Mouse (Mus musculus) layer of hippocampus, postnatal 14 days (tissue): ENCODE measurements around the gene Trim46. TPM values are rescaled to one million over a fixed set of nuclear protein-coding genes. Genes with fewer than 3 reads are reported as not detected.
"Not testable (repeated sequence)": the region's sequence is repeated elsewhere in the genome, so short reads cannot be mapped to it uniquely, and the experiment has no call there.

Source experiments
- DNase-seq, 2 experiments: peaks; one replicate each; pipeline ENCODE4 v3.0.0; 2021 to 2022; ENCODE audit warnings: low spot score in 2 of 2, mixed read lengths in 1 of 2
- total RNA-seq, 2 experiments: library from RNA; stranded (reverse); gene quantifications; 2 replicates each; pipeline ENCODE4 v1.2.3; 2021

Gene Trim46
- total RNA-seq, 2 experiments from 2014 or later = 97.0 to 99.4 TPM

DNA sequence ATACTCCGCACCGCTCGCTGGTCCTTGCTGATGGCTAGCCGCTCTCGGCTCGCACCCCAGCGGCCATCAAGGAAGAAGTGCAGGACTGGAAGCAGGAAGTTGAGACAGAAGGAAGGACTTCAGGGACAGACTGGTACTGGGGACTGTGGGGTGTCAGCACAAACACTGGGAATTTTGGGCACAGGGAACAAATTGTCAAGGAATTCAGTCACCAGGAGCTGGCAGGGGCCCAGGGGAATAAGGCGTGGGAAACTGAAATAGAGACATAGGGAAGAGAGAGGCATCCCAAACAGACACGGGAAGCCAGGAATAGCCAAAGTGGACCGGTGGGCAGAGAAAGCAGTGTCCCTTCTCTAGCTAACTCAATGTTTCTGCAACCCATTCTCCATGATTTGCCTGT is 9.6 kb downstream of the Trim46 start:
- no peak for DNase-seq

DNA sequence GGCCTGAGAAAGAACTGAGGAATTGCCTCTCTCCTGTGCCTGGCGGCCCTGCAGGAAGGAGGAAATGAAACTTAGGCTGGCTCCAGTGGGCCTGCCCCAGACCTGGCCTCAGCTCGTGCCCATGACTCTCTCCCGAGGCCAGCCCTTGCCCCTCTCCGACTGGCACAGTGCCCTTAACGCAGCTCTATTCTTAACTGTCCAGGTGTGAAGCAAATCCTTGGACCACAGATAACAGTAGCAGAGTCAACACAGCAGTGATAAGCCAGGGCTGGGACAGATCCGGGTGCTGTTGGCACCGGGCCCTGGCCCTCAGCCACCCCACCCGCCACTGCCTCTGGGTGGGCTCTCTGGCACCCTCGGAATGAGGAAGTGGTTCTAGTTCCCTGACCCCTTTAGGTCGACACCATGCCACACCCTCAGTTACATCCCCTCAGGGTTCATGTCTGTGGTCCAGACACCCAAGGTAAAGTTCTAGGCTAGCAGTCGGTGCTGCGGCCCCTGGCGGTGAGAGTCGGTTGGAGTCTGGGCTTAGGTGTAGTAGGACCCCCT is 12.5 kb downstream of the Trim46 start:
- no peak for DNase-seq

DNA sequence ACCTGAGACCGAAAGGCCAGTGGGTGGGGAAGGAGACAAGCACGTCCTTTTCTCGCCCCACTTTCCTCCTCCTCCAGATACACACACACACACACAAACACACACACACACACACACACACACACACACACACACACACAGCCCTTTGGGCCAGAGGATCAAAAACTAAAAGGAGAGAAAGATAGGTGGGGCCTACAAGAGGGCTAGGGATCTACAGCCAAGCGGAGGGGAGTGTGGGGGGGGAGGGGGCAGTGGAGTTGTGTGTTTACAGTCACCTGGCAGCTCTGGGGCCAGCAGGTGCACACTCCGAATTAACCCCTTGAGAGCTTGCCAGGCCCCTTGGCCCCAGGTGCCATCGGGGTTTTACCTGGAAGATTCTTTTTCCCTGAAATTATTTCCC is 13.5 kb downstream of the Trim46 start:
- DNase-seq = no peak

DNA sequence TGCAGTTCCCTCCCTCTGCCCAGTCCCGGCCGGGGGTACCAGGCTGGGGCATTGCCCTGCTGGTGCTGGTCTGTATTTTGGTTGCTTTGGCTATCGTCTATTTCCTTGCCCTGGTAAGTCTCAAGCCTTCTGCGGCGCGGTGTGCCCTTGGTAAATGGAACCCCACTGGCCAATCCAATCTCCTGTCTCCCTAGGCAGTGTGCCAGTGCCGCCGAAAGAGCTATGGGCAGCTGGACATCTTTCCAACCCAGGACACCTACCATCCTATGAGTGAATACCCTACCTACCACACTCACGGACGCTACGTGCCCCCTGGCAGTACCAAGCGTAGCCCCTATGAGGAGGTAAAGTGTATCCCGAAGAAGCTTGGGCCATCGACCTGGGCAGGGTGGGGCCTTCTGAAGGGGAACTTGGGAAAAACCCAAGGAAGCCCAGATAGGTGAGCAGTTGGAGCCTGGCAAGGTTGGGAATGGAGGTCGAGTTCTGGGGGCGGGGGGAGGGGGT is 14.3 kb downstream of the Trim46 start:
- DNase-seq = no peak

GRCm38 (mm10) chr3:89231345-89231744 is 14.8 kb downstream of the Trim46 start:
- no peak for DNase-seq

DNA sequence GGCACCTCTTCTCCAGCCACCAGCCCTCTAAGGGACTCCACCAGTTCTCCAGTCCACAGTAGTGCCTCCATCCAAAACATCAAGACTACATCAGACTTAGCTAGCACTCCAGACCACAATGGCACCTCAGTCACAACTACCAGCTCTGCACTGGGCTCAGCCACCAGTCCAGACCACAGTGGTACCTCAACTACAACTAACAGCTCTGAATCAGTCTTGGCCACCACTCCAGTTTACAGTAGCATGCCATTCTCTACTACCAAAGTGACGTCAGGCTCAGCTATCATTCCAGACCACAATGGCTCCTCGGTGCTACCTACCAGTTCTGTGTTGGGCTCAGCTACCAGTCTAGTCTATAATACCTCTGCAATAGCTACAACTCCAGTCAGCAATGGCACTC is 15.5 kb downstream of the Trim46 start:
- no peak for DNase-seq

DNA sequence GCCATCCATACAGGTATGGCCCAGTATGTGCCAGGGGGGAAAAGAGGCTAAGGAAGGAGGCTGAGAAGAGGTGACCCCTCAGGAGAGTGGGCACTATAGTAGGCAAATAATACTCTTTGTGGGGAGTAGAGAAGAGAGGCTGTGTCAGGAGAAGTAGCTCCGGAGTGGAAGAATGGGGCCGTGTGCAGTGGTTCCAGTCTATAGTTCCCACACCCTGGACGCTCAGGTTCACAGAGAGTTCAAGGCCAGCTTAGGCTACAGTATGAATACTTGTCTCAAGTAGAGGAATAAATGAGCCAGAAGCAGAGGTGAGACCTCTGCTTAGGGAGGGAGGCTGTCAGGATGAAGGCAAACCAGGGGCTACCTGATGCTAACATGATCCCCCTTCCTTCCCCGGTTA is 16.8 kb downstream of the Trim46 start:
- DNase-seq = no peak

DNA sequence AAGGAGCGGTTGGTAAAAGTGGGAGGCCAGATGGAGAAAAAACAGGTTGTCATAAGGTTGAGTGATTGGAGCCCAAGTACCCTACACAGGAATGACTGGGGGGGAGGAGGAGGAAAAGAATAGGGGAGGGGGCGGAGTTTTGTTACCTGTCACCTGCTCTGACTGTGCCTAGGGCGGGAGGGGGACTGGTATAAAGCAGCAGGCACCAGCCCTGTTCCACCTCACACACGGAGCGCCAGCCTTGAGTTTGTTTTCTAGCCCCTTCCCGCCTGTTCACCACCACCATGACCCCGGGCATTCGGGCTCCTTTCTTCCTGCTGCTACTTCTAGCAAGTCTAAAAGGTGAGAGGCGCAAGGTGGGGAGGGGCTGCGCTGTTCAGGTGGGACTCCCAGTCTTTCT is 17.3 kb downstream of the Trim46 start, which contains the start of gene Muc1:
Gene Muc1, plus strand, starts transcription at position 222 of the 400 bp plus-strand sequence.
- no peak for DNase-seq

- DNase-seq = peak; percentile 83 to 87
Observed at GRCm38 (mm10) chr3:89228180-89228549, 17.9 kb downstream of the Trim46 start.

- peak; percentile 90 to 96 for DNase-seq
Observed at GRCm38 (mm10) chr3:89227307-89228179, 18.6 kb downstream of the Trim46 start.

DNA sequence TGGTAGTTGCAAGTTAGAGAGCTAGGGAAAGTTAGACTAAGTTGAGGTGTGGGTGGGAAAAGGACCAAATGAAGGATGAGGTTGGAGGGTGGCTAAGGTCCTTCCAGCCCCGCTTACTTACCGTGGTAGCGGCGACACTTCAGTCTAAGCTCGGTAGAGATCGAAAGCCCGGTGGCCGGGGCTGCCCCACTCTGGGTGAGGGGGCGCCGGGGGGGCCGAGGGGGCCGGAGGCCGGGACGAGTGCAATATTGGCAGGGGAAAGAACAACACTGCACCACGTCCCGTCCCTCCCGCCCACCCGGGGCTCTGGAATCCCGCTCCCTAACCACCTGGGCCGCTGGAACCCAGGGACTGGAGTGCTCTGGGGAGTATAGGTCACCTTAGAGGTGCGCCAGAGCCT is 19.2 kb downstream of the Trim46 start, which contains the start of gene Mtx1:
Gene Mtx1, minus strand, starts transcription at position 189 of the 400 bp plus-strand sequence.
- no peak for DNase-seq

DNA sequence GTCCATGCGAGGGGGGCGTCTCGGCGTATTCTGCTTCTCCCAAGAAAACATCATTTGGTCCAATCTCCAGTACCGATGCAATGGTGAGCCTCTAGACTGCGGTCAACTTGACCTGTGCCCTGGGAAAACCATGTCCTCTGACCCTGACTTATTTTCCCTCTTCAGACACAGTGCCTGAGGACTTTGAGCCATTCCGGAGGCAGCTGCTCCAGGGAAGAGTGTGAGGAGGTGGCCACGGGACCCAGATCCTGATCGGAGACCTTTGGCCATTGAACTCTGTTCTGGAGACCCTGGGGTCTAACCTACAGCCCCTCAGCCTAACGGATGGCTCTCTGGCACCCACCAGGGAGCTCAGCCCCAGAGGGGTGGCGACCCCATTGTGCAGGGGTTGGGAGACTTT is 19.7 kb downstream of the Trim46 start:
- DNase-seq = no peak

GRCm38 (mm10) chr3:89225918-89226317 is 20.2 kb downstream of the Trim46 start:
- DNase-seq = no peak

DNA sequence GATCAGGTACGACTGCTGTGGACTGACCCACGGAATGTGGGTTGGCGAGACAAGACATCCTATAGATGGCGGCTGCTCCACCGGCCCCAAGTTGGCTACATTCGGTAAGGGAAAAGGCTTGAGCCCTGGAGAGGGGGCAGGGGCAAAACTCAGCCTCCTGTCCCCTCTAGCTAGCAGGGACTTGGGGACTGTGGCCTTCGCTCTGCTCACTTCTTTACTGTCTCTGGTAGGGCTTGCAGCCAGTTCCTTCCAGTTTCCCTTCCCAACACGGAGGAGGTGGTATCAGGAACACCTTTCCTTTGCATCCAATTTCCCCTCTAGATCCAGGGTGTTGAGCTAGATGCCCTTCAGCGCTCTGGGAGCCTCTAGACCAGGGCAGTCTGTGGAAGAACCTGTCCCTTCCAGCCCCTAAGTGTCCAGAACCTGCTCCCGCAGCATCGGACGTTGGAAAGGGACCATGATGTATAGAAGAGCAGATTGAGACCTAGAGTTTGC is 20.7 kb downstream of the Trim46 start:
- DNase-seq = no peak

GRCm38 (mm10) chr3:89224796-89225195 is 21.3 kb downstream of the Trim46 start:
- DNase-seq = no peak

DNA sequence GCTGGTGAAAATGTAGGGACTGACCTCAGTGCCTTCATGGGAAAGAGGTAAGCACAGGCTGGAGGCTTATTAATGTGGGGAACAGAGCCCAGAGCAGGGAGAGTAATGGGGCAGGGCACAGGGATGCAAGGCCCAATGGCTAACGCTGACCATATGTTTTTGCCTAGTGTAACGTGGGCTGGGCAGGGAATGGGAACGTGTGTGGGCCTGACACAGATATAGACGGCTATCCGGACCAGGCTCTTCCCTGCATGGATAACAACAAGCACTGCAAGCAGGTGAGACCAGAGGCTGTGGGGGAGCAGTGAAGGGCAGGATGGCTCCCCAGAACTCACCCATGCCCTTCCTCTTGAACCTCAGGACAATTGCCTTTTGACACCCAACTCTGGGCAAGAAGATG is 24.9 kb downstream of the Trim46 start:
- DNase-seq = no peak

- DNase-seq = no peak
Observed at GRCm38 (mm10) chr3:89219546-89219945, 26.6 kb downstream of the Trim46 start.

- no peak for DNase-seq
Observed at GRCm38 (mm10) chr3:89218271-89218670, 27.8 kb downstream of the Trim46 start.

DNA sequence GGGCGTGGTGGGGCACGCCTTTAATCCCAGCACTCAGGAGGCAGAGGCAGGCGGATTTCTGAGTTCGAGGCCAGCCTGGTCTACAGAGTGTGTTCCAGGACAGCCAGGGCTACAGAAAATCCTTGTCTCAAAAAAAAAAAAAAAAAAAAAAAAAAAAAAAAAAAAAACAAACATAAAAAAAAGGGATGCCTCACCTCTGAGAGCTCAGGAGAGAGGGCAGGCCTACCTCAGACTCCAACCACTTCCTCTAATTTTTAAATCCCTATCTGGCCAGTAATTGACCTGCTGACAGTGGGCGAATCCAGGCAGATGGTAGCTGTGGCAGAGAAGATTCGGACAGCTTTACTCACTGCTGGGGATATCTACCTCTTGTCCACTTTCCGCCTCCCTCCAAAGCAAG is 29.7 kb downstream of the Trim46 start:
- DNase-seq = not testable (repeated sequence)

DNA sequence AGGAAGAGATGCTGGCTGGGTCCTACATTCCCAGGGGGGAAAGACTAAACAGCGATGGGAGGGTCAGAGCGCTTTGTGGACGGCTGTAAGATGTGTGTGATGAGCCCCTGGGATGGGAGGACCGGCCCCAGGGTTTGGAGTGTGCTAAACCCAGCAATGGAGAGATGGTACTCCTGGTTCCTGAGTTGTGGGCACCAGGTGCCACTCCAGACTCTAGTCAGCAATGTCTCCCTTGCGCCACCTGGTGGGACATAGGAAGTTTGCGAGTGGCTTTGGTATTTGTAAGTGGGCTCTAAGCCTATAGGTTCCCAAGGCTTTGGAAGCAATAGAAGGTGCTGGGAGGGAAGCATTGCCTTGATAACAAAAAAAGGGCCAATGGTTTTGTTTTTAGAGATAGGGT is 30.3 kb downstream of the Trim46 start:
- peak; percentile 86 to 90 for DNase-seq

GRCm38 (mm10) chr3:89214681-89215411 is 31.3 kb downstream of the Trim46 start, which contains the start of gene Thbs3:
Gene Thbs3 (plus strand): TSS chr3:89215180.
- no peak for DNase-seq
